Mouse (Mus musculus): Measurements from ENCODE around the gene Pclo.
"Not testable (repeated sequence)": the region's sequence is repeated elsewhere in the genome, so short reads cannot be mapped to it uniquely, and the experiment has no call there.

The Pclo gene

GRCm38 (mm10) chr5:14691995-14692394, 177.3 kb downstream of the Pclo start:
- no peak for DNase-seq

- no peak for DNase-seq
Measured at GRCm38 (mm10) chr5:14696745-14697144, 182.0 kb downstream of the Pclo start.

- DNase-seq: no peak
Measured at GRCm38 (mm10) chr5:14700900-14701299, 186.2 kb downstream of the Pclo start.

- no peak for DNase-seq
Measured at GRCm38 (mm10) chr5:14705423-14705822, 190.7 kb downstream of the Pclo start.

GRCm38 (mm10) chr5:14707311-14707710, 192.6 kb downstream of the Pclo start:
- DNase-seq: no peak

- no peak for DNase-seq
Measured at GRCm38 (mm10) chr5:14723576-14723975, 208.9 kb downstream of the Pclo start.

- DNase-seq: no peak
Measured at GRCm38 (mm10) chr5:14728676-14729253, 214.0 kb downstream of the Pclo start.

GRCm38 (mm10) chr5:14750882-14751281, 236.2 kb downstream of the Pclo start:
- peak; percentile 89 to 94 for DNase-seq

- peak in 1 of 2 experiments; percentile 10 for DNase-seq
Measured at GRCm38 (mm10) chr5:14766686-14767085, 252.0 kb downstream of the Pclo start.

- no peak for DNase-seq
Measured at GRCm38 (mm10) chr5:14782362-14783082, 267.8 kb downstream of the Pclo start.

- peak; percentile 25 to 26 for DNase-seq
Measured at GRCm38 (mm10) chr5:14793891-14794290, 279.2 kb downstream of the Pclo start.

GRCm38 (mm10) chr5:14807136-14807535, 292.4 kb downstream of the Pclo start:
- peak; percentile 61 to 80 for DNase-seq

- DNase-seq: peak; percentile 20 to 28
Measured at GRCm38 (mm10) chr5:14833165-14833860, 318.6 kb downstream of the Pclo start.

GRCm38 (mm10) chr5:14834155-14834991, 319.7 kb downstream of the Pclo start:
- DNase-seq: peak; percentile 38 to 59

- no peak for DNase-seq
Measured at GRCm38 (mm10) chr5:14853650-14854049, 338.9 kb downstream of the Pclo start.

- not testable (repeated sequence) for DNase-seq
Measured at GRCm38 (mm10) chr5:14885291-14885690, 370.6 kb downstream of the Pclo start.

- DNase-seq: no peak
Measured at GRCm38 (mm10) chr5:14892242-14892641, 377.5 kb downstream of the Pclo start.

GRCm38 (mm10) chr5:14903539-14903938, 388.8 kb downstream of the Pclo start:
- DNase-seq: not testable (repeated sequence)

Data from cerebellum, postnatal 25 days (tissue).